Mouse (Mus musculus) megakaryocyte, adult 5-6 weeks (primary cell): ENCODE data around the gene H2afb3. TPM values are rescaled to one million over a fixed set of nuclear protein-coding genes. Genes with fewer than 3 reads are reported as not detected.
"Not testable (repeated sequence)": the region's sequence is repeated elsewhere in the genome, so short reads cannot be mapped to it uniquely, and the experiment has no call there.

Experiments used
- ATAC-seq: 2 replicates; pipeline ENCODE4 v1.8.0; 2016; ENCODE audit warnings: mild to moderate bottlenecking, inconsistent platforms; ENCODE audit not compliant: poor library complexity, severe bottlenecking
- total RNA-seq, 2 experiments: library from RNA; stranded (forward) in 1 of 2; stranded (reverse) in 1 of 2; fragments of 153-499, 151-499 nt in 1 of 2; fragments of 221-1000, 200-1000 nt in 1 of 2; gene quantifications; 2 replicates each; pipeline versions ENCODE4 v1.2.3 to v1.2.4; 2015 to 2017

The H2afb3 gene
- total RNA-seq (2015) = not detected in 2 replicates
- not detected in 2 replicates for total RNA-seq (2017)

DNA sequence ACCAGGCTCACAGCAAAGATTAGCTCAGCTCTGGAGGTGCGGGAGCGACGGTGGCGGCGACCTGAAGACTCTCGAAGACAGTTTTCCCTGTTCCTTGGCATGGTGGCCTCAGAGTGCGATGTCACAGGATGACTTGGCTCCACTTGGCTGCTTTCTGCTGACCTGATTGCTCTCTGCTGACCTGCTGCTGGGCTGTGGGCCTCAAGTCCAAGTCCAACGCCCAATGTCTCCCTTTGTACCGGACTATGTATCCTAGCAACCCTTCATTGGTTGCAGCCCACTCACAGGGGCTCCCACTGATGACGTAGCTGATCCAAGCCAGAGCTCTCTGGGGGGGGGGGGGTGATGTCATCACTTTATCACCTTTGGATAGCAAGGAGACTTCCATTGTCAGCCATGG is at the start of gene H2afb3:
Gene H2afb3 (minus strand): TSS at position 101 of the 400 bp plus-strand sequence.
- not testable (repeated sequence) for ATAC-seq

DNA sequence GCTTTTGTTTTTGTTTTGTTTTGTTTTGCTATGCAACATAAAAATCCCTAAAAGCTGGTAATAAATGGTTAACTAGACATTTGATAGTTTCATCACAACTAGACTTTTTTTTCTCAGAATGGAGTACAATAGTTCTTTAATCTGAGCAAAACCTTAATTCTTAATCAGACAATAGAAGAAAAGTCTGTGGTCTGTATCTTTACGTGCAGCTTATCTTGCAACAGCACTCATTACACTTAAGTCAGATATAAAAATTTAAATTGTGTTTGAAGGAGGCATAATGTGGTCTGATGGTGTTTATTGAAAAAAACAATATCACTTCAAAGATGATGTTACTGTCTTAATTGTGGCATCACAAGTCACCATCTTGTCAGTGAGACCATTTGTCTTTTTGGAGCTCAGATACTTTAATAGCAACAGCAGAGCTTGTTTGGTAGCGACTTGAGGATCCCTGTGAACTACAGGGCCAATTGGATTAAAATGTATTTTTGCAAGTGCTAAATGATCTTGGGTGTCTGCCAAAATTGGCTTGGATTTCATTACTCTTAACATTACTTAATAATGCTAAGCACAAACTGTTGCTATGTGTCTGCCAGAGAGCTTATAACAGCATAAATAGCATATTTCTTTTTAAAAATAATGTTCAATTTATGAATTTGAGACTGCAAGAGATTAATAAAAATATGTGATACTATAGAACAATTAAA is 11.3 kb downstream of the H2afb3 start:
- ATAC-seq = no peak

DNA sequence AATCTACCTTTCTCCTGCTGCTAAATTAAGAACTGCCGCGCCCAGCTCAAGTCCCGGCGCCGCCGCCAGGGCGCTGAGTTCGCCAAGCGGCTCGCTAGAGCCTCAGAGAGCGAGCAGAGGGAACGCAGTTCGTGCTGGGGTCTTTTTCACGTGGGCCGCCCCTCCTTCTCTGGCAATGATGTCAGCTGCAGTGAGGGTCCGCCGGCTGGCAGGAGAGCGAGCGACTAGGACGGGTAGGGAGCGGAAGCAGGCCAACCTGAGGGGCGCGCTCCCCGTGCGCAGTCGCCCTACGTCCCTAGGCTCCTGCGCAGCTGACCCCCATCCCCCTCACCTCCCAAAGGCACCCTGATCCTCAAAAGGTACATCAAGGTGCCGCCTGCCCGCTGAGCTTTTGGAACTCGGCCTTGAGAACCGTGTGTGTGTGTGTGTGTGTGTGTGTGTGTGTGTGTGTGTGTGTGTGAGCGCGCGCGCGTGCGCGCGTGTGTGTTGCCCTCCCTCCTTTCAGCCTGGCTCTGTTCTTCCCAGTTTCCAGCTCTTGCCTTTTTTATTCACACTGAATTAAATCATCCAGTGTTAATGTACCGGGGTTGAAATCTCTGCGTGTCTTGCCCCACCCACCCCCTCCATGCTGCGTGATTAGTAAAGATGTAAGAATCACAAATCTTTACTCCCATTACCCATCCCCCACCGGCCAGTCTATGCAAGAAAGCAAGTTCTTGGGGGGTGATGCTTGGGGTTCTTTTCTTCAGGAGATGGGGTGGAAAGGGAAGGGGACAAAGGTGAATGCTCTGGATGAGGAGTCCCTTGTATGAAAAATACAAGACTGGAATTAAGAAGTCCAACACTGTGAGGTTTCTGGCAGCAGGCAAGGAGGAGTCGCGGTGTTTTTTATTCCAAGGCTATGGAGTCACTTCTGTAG is 19.8 kb downstream of the H2afb3 start:
- no peak for ATAC-seq

DNA sequence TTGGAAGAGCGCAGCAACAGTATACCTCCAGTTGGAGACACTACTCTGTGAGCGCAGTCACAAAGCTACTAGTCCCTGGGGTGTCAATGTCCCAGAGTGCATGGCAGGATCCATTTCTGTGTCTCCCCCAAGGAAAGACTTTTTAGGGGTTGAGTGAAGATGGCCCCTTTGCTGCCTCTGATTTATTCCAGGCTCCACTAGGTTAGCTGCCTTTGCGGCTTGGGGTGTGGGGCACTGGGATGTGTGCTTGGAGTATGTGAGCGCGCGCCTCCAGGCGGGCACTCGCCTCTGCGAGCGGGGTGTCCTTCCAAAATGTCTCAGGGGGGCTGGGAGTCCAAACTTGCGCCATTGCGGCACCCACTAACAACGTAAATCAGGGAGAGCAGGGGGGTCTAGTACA is 21.2 kb downstream of the H2afb3 start:
- ATAC-seq = no peak

DNA sequence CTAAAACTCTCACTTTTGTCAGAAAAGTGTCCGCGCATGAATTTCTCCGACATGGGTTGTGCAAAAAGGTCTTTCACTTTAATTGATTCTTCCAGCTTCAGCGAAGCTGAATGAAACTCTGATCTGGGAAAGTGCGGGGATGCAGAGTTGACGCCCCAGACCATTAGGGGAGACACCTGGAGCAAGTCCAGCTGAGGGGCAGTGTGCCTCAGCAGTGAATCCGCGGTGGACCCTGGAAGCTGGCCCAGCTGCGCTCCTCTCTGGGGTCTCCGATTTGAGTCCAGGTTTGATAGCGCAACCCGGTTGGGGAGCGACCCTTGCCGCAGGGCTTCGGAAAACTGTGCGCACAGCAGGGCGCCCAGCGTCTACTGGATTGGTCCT is 22.0 kb downstream of the H2afb3 start:
- ATAC-seq = no peak

DNA sequence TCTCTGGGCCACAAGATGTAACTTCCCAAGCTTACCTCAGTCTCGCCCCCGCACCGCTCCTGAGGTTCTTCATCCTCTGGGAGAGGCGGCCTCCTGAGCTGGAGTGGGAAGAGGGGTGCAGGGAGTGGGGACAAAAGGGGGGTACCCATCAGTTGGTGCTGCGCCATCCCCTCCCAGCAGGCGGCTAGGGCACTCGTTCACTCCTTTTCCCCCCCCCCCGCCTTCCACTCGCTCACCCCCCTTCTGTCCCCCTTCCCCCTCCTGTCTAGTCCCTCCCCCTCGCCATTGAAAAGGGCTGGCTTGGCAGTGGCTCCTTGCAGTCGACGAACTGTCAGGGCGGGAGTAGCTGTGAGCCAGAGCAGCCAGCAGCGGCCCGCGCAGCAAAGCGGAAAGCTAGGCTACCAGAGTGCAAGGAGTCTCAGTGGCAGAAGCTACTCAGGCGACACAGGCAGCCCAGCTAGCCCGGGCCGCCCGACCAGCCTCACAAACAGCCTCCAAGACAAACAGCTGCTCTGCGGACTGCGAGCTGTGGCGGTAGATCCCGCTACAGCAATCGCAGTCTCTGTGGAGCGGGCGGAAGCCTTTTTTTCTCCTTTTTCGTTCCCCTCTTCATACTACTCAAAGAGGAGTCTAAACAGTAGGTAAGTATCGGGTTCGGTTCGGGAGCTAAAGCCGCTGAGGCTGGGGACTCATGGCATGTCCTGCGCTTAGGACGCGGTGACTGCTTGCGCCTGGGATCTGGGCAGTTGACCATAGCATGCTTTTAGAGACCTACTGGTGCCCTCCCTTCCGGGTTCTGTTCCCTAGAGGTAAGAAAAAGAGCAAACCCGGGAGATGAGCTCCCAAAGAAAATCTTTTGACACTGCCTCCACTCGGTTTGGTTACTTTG is 22.6 kb downstream of the H2afb3 start, which contains the start of gene Pcdh11x:
Gene Pcdh11x (plus strand): TSS at position 249 of the 889 bp plus-strand sequence.
- no peak for ATAC-seq

DNA sequence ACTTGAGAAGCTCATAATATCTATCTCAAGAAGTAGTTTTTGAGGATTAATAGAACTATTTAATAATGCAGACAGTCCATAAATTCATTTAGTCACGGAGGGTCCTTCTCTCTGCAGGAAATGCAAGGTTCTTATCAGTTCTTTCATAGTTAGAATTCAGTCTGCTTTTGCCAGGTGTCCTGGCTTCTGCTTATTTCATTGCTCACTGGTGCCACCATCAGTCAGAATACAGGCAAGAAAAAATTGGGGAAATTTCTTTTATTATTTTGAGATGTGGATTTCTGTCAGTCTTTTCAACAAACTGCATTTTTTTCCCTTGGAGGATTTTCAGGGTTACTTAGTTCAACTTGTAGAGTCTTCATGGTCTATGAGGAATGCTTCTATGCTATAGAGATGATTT is 25.4 kb downstream of the H2afb3 start:
- no peak for ATAC-seq

DNA sequence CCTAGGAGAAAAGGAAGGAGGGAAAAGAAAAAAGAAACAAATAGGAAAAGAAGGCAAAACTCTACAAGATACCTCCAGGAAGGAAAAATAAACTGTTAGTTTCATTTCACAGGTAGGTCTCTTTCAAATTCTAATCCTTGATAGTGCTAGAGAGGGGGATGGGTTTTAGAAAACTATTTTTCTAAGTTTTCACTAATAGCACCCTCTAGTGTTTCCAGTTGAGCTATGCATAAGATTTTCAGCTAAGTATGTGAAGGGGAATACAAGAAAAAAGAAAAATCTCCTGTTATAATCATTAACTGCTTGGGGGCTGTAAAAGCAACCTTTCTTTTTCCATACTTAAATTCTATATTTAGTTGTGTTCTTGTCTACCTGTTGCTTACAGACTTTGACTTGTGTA is 27.4 kb downstream of the H2afb3 start:
- ATAC-seq = no peak

Other genes with a start within 250 kb of the H2afb3 start
- gene Pcdh11x, start 22.8 kb downstream of the H2afb3 start, total RNA-seq (2015) = not detected in 2 replicates
- not detected in 2 replicates for gene Pcdh11x, start 22.8 kb downstream of the H2afb3 start, total RNA-seq (2017)